Mouse (Mus musculus) adrenal gland, postnatal 25 days (tissue): Measurements from ENCODE around the gene 4931406P16Rik. TPM values are rescaled to one million over a fixed set of nuclear protein-coding genes. Genes with fewer than 3 reads are reported as not detected.

Source experiments
- DNase-seq: peaks from one replicate; pipeline ENCODE4 v3.0.0; 2021; ENCODE audit warnings: mixed read lengths
- total RNA-seq: library from RNA; stranded (reverse); gene quantifications from 2 replicates; pipeline ENCODE4 v1.2.3, GENCODE M21; 2021

The 4931406P16Rik gene
- total RNA-seq, 1 experiment from 2014 or later = 61.2 TPM

GRCm38 (mm10) chr7:34246870-34247499, 66.4 kb downstream of the 4931406P16Rik start:
- no peak for DNase-seq

GRCm38 (mm10) chr7:34242176-34242575, 71.2 kb downstream of the 4931406P16Rik start:
- DNase-seq = peak; percentile 25

- DNase-seq = no peak
These were observed 75.3 kb downstream of the 4931406P16Rik start for GRCm38 (mm10) chr7:34238086-34238485.

DNA sequence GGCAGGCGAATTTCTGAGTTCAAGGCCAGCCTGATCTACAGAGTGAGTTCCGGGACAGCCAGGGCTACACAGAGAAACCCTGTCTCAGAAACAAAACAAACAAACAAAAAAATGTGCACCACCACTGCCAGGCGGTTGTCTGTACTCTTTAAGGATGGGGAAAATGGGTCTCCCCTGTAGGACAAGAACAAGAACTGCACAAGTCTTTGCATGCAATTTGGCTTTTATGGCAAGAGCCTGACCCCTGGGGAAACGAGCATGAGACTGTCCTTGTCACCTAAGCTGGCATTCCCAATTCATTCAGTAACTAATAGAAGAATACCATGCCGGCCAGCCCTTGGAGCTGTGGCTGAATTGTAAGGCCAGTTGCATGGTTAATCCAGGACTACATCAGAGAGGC, 77.7 kb downstream of the 4931406P16Rik start:
- no peak for DNase-seq

DNA sequence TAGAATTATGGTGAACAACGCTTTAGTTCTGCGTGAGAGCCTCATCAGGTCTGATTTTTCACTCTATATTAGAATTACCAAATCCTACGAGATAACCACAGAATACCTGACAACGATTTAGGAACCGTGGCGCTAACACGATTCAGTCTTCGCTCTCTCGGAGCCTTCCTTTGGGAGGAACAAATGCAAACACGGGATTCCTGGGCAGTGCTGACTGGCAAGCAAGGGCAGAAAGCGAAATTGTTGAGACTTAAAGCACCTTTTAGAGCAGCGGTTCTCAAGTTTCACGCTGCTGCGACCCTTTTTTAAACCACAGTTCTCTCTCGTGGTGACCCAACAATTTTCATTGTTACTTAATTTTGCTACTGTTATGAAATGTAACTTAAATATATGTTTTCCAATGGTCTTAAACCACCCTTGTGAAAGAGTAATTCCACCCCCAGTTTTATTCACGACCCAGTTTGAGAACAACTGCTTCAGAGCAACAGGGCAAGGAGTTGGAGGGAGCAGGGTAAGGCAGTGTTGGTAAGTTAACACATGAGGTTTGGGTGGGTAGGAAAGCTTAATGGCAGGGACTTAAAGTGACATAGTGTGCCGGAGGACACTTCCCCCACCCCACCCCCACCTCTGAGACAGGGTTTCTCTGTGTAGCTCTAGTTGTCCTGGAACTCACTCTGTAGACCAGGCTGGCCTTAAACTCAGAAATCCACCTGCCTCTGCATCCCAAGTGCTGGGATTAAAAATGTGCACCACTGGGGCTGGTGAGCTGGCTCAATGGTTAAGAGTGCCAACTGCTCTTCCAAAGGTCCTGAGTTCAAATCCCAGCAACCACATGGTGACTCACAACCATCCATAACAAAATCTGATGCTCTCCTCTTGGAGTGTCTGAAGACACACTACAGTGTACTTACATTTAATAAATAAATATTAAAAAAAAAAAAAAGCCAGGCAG, 78.5 kb downstream of the 4931406P16Rik start:
- no peak for DNase-seq

- DNase-seq = peak; percentile 99
These were observed 79.3 kb downstream of the 4931406P16Rik start for GRCm38 (mm10) chr7:34233909-34234609.

GRCm38 (mm10) chr7:34232785-34233725, 80.3 kb downstream of the 4931406P16Rik start:
- no peak for DNase-seq

DNA sequence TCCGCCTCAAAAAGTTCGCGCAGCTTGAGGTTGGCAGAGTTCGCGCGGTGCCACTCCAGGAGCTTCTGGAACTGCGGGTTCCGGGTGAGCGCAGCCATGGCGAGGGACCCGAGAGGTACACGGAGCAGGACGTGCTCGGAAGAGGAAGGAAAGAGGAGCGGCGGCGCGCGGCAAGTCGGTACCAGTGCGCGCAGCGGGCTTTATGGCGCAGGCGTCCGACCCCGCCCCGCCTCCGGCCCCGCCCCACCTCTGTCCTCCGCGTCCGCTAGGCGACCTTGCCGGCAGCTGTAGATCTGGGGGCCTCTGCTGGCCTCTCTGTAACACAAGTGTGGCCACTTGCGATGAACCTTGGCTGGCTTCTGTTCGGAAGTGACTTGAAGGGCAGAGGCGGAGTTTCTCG, 83.2 kb downstream of the 4931406P16Rik start, which contains the start of gene Gpi1:
Gpi1 (minus strand) TSS at position 221 of the 400 bp plus-strand sequence.
- peak; percentile 85 for DNase-seq

GRCm38 (mm10) chr7:34229691-34230111, 83.7 kb downstream of the 4931406P16Rik start:
- DNase-seq = peak; percentile 42

- no peak for DNase-seq
These were observed 84.2 kb downstream of the 4931406P16Rik start for GRCm38 (mm10) chr7:34229153-34229552.

GRCm38 (mm10) chr7:34228641-34229040, 84.7 kb downstream of the 4931406P16Rik start:
- DNase-seq = no peak

DNA sequence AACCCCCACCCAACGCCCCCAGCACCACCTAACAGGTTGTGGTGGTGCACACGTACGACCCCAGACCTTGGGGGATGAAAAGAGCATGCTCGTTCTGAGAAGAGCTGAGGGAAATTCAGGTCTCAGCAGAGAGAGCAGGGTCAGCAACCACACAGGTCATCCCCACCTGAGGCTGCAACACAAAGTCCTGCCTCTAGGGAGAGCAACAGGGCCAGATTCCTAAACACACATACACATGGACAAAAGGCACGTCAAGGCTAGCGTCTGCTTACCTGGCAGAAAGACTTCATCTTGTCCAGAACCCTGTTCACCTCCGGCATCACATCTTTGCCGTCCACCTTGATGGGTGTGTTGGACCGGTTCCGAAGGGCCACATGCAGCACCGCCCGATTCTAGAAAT, 86.5 kb downstream of the 4931406P16Rik start:
- no peak for DNase-seq

DNA sequence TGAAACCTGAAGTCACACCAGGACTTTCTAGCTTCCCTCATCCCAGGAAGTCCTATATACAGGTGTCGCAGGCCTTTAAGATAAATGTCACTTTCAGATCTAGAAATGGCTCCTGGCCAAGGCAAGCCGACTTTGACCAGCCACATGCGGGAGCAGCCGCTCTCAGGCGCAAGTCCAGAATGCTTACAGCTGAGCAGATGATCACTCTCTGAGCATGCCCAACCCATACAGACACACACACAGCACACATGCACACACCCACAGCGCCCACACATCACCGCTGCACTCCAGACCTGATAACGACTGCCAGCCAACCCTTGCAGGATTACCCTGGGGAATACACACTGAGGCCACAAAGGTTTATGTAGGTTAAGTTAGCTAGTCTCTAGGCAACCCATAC, 87.3 kb downstream of the 4931406P16Rik start:
- no peak for DNase-seq

DNA sequence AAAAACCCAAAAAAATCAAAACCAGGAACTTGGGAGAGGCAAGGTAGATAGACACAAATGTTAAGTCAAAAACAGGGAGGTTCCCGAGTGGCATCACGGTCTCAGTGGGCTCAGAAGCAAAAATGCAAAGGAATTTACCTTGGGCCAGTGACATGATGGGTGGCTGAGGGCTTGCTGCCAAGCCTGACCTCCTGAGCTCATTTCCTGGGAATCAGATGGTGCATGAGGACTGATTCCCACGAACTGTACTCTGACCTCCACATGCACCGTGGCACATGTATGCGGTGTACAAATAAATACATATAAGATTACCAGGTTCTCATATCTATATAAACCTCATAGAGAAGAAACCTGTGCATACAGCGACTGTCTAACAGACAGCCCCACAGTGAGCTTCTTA, 89.0 kb downstream of the 4931406P16Rik start:
- peak; percentile 31 for DNase-seq

- DNase-seq = no peak
These were observed 91.0 kb downstream of the 4931406P16Rik start for GRCm38 (mm10) chr7:34222340-34222739.

DNA sequence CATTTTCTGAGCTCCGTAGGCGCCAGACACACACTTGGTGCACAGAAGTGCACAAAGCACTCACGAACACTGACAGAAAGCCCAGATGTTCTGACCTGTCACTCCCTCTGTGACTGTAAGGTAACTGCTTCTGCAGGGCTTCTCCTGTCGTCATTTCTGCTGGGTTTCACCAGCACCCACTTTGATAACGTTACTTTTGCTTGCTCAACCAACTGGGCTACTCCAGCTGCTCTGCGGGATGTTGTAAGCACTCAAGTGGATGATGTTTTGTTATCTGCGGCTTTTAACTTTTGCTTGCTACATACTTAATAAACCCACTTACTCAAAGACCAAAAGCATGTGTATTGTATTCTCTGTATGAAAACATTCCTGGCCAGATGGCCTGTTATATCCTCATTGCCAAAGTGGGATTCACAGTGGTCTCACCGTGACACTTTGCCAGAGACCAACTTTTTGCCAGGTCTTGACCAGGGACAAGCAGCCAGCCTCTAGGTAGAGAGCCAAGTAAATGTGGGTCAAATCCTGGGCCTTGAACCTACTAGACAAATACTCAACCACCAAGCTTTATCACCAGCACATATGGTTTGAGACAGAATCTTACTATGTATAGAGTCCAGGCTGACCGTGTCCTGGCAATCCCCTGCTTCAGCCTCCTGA, 91.6 kb downstream of the 4931406P16Rik start:
- no peak for DNase-seq

- no peak for DNase-seq
These were observed 94.9 kb downstream of the 4931406P16Rik start for GRCm38 (mm10) chr7:34218496-34218895.

DNA sequence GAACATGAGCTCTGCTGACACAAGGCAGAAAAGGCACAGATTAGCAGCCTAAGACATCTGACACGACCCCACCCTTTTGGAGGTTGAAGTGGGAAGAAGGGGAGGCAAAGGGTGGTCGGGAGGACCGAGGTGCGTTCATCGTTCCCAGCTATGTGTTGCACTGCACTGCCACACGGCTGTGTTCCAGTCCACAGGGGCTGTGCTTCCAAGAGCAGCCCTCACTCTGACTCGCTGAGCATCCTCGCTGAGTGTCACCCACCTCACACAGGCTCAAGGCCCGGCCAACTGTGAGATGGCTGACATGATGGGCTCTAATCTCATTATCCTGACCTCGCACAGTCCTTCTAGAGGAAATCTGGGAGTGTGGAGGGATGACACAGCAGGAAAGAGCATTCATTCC, 96.9 kb downstream of the 4931406P16Rik start:
- no peak for DNase-seq

- no peak for DNase-seq
These were observed 97.9 kb downstream of the 4931406P16Rik start for GRCm38 (mm10) chr7:34215481-34215880.

DNA sequence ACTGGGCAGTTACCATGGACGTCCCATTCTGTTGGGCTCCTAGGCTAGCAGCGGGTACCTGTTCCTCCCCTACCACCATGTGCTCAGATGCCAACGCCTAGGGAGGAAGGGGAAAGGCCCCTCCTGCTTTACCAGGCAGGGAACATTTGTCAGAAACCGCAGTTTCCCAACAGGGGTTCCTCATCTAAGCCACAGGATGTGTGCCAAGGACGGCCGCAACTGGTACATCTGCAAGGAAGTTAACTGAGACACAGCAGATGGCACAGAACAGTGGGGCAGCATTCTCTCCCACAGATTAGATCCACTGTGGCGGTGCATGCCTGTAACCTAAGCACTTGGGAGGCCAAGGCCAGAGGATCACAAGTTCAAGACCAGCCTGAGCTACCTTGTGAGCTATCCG, 98.7 kb downstream of the 4931406P16Rik start:
- no peak for DNase-seq

GRCm38 (mm10) chr7:34213281-34213680, 100.1 kb downstream of the 4931406P16Rik start:
- no peak for DNase-seq
